Mouse (Mus musculus) monocyte, adult 2 months (primary cell): ENCODE results near the gene Trim17.
"Not testable (repeated sequence)": the region's sequence is repeated elsewhere in the genome, so short reads cannot be mapped to it uniquely, and the experiment has no call there.

ENCODE experiments used
- DNase-seq, 2 experiments: peaks; one replicate each; pipeline ENCODE4 v3.0.0; 2022; ENCODE audit warnings: low spot score in 2 of 2, low read depth in 1 of 2

Gene Trim17

DNA sequence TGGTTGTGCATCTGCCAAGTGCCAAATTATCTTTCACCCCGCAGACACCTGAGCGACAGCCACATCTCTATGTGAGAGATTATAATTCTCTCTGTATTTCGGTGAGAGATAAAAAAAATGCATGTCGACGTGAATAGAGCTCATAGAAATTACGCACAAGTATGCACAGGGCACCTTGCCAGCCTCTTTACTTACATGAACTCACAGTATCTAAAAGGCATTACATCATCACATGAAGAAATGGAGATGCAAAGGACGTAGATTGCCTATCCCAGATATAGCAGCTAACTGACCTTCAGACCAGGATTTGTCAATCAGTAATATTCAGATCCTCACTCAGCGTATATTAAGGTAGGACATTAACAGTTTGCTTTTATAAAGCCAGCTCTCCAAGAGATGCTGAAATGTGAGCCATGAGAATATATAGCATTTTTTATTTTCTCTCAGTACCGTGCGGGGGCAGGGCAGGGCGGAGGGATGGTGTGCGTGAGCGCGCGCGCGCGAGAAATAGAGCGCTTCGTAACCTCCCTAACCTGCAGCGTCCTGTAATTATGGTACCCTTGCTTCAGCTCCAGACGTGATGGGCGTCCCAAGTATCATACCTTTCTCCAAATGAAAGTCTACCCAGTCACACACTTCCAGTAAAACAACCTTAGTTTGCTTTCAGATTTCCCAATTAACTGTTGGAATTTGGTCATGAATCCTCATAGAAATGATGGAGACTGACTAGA, 6.5 kb upstream of the Trim17 start:
- DNase-seq = no peak

DNA sequence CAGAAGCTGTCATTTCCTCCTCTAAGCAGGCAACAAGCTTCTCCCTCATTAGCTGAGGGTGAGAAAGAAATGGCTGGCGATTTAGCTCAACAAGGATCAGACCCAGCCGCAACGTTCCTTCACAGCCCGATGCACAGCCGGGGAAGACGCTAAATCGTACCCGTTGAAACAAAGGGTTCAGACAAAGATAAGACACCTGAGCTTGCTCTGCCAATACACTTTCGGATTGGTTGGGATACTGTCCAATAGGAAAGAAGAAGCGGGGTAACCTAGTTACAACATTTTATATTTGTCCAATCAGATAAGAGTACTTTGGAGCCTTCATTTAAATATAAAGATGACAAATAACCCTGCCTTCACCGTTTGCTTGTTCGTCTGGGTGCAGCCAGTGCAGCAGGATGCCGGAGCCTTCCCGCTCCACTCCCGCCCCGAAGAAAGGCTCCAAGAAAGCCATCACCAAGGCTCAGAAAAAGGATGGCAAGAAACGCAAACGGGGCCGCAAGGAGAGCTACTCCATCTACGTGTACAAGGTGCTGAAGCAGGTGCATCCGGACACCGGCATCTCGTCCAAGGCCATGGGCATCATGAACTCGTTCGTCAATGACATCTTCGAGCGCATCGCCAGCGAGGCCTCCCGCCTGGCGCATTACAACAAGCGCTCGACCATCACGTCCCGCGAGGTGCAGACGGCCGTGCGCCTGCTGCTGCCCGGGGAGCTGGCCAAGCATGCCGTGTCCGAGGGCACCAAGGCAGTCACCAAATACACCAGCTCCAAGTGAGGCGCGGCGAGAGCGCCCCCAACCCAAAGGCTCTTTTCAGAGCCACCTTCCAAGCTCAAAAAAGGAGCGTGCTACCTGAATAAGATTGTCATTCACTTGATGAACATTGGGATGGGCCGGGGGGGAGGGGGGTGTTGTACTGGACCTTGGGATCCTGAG, 5.7 kb upstream of the Trim17 start, which contains the start of gene Hist3h2ba:
Gene Hist3h2ba, plus strand, starts transcription at position 379 of the 938 bp plus-strand sequence.
- DNase-seq = no peak

DNA sequence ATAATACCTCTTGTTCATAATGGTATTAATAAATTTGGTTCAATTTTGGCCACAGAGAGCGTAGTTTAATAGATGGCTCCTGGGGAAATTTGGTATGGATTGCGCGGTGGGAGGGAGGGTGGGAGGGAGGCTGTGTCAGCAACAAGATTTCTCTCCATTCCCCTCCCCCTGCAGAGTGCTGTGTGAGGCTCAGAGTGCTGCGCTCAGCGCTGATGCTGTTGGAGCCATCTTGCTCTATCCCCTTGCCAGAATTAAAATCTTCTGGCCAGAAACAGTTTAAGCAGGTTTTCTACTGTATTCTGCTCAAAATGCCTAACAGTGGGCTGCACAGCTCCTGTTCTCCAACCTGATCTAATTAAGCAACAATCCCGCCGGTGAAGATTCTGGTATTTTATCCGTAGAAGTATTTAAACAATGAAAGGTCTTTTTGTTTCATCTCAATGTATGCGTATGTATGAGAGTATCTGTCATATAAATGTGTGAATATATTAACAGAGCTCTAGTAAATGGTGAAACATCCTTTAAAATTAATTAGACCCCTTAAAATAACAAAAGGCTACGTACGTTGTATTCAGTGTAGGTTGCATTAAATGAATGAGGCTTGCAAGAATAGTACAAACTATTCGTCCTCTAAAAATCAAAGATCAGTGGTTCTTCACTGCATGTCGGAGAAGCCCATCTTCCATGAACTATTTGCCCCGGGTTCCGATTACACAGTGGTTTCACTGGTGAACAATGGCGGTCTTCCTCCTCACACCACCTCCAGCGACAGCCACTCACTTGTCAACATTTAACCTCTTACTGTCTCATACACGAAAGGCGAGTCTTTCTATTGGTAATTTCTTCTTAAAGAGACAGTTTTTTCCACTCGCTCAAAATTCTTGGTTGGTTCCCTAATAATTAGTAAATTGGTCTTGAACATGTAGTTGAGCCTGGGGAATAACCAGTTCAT, 4.7 kb upstream of the Trim17 start:
- no peak for DNase-seq

DNA sequence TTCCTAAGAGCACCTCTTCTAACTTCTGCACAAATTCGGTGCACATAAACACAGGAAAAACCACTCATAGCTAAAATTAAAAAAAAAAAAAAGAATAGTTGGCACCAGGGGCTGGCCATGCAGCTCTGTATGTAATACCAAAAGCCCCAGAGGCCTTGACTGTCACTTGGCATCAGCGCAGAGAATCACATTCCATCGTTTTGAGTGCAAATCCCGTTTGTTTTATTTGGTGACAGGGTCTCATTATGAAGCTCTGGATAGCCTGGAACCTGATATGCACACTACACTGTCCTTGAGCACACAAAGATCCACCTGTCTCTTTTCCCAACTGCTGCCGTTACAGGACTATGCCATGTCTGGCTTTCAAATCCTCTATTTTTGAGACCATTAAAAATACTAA, 3.3 kb upstream of the Trim17 start:
- no peak for DNase-seq

DNA sequence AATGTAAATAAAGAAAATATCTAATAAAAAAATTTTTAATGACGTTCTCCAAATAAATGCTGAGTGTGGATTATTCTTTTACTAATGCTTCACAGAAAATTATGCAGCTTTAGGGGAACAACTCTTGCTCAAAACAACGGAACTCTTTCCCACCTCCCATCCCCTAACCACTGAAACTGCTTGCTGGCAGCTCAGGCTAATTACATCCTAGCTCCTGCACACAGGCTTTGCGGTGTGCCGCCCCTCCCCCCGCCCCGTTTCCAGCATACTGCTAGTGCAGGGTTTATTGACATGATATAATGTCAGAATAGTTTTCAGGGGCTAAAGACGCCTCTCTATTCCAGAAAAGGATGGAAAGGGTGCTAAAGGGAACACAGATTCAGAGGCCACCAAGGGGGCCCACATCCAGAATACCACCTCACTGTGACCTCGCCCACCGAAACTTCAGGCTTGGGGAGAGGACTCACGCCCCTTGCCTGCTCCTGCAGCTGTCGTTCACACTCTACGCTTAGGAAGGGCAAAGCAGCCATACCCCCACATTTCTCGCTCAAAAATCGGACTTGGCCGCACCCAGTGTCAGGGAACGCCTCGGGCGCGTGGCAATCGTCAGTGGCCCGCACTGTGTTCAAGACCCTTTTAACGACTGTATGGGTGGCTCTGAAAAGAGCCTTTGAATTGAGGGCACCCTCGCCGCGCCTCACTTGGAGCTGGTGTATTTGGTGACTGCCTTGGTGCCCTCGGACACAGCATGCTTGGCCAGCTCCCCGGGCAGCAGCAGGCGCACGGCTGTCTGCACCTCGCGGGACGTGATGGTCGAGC, 925 bp upstream of the Trim17 start:
- no peak for DNase-seq

DNA sequence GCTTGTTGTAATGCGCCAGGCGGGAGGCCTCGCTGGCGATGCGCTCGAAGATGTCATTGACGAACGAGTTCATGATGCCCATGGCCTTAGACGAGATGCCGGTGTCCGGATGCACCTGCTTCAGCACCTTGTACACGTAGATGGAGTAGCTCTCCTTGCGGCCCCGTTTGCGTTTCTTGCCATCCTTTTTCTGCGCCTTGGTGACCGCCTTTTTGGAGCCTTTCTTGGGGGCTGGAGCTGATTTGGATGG, 390 bp upstream of the Trim17 start:
- not testable (repeated sequence) for DNase-seq

DNA sequence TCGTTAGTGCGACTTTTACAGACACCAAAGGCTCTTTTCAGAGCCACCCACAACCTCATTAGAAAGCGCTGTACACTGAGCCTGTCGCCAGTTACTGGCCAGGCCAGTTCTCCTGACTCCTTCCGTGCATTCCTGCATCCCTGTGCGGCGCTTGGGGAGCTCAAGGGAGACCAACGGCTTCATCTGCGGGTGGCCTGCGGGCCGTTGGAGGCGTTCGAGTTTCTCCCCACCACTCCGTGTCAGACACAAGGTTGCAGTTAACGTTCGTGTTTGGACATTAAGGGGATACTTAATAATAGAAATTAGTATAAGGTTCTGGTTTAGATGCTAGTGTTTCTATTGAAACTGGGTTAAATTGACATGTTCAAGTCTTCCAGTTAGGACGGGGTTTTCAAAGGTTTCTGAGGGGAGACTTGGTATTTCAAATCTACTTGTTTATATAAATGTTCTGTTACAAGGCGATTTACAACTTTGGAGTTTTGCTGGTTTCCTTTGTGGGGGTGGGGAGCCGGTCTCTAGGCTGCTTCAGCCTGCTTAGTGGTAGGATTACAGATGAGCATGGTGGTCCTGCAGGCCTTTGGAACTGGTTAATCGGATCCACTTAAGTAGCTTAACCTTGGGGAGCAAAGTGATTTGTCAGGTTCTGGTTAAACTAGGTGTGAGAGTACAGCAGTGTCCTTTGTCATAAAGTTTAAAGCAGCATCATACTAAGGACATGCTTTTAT, 820 bp downstream of the Trim17 start:
- DNase-seq = no peak

DNA sequence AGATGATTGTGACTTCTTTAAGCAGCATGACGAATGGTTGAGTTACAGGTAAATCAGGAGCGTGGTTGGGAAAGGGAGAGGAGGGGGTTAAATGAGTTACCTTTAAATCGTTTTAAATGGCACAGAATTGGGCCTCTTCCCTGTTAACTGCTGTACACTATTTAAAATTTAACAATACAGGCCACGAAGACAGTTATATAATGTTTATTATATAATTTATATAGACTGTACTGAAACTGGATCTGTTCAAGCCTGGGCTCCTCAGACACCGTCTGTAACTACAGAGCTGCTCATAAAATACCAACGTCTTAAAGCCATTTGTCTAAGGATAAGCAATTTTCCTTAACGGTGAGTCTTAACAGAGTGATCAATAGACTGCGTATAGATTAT, 1.4 kb downstream of the Trim17 start:
- DNase-seq = no peak

DNA sequence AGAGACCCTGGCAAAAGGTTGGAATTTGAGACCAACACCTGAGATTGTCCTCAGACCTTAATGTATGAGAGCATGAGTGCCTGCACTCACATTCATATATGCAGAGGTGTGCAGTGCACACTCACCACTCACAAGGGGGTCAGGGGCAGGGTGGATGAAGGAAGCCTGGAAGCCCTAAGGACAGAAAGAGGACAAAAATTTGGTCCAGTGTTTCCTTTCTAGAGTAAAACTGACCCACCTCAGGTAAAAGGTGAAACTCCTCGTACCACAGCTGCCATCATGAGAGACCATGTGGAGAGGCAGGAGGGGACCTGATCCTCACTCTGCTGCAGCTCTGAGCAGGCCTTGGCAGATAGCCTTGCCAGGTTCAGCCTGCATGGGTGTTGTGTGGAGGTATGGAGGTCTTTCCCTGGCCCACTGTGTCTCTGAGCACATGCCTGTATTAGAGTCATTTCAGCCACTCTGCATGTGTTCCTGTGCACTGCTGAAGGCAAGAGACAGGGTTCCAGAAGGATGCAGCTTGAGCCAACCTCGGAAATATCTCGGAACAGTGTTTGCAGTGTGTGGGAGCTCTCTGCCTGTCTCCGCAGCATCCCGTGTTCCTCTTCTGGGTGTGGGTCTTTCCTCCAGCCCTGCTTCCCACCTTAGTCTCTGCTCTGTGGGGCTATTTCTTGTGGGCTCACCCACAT, 2.9 kb downstream of the Trim17 start:
- no peak for DNase-seq

DNA sequence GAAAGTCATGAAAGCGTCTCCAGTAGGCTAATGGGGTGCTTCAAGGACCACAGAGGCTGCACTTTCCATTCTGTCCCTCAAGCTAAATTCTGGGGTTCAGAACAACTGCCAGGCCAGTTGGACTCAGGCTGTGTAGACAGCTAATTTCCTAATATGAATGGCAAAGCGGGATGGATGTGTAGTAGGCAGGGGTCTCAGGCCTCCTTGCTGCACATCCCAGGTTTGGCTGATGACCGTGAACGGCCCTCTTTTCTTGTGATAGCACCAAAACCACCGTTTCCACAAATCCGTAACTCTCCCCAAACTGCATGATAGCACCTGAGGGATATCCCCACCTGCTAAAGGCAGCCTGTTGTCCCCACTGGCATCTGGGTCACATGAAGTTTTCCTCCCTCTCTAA, 4.1 kb downstream of the Trim17 start:
- no peak for DNase-seq

DNA sequence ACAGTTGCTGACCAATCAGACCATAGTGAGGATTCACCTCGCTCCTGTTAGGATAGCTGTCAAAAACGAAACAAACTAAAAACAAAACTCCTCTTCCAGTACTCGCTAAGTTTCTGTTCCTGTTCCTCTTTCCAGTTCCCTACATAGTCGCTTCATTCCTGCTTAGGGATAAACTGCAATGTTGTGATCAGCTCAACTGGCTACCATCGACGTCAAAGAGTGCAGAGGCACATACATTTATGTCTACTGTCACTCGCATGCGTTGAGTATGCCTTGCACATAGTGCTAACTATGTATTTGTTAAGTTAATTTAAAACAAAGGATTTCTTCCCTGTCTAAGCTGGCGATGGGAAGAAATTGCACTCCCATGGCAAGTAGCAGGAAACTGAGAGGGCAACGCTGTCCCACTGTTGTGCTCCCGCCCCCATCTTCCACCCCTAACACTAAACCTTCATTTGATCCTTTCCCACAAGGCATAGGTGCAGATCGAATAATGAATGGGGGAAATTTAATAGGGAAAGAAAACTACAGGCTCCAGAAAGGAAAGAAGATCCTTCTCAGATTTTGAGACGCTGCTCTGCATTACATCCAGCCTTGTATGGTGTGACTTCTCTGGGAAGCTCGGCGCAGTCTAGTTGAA, 4.8 kb downstream of the Trim17 start:
- no peak for DNase-seq

DNA sequence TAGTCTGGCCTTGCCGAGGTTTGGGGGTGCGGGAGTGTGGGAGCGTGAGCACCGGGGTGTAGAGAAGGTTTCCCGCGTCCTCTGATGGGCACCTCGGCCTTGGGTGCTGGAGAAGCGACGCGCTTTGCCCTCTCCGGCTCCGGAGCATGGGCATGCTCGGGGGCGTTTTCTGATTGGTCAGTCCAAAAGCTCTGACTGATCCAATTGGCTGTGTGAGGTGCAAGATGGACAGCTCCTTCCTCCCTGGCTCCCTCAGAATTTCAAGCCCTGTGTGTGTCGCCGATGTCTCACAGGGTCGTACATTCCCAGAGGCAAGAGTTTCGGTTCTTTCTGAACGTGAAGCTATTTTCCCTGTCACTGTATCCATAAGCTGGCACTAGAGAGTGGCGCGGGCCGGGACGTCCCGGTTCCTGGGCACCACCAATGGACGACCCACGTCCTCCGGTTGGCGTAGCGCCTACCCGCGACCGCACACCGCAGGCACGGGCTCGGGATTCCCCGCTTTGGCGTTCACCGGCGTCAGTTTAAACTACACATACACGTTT, 5.5 kb downstream of the Trim17 start:
- peak in 1 of 2 experiments; percentile 79 for DNase-seq

DNA sequence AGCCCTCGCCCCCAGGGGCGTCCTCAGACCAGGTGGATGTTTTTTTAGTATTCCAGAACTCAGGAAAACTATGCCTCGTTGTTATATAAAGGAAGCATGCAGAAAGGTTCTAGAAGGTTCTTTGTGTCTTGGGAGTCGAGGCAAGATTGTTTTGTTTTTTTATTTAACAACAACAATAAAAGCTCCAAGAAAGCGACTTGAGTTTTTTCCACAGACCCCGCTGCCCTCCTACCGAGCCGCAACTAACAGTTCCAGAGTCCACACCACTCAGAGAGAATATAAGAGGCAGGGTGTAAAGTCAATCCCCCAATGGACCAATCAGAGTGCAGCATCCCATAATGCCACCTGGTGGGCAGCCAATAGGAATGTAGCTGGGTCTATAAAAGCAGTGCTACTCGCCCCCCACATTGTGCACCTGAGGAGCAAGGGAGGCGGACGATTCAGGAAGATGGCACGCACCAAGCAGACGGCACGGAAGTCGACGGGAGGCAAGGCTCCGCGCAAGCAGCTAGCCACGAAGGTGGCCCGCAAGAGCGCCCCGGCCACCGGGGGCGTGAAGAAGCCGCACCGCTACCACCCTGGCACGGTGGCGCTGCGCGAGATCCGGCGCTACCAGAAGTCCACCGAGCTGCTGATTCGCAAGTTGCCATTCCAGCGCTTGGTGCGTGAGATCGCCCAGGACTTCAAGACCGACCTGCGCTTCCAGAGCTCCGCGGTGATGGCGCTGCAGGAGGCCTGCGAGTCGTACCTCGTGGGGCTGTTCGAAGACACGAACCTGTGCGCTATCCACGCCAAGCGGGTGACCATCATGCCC, 7.1 kb downstream of the Trim17 start:
- no peak for DNase-seq

DNA sequence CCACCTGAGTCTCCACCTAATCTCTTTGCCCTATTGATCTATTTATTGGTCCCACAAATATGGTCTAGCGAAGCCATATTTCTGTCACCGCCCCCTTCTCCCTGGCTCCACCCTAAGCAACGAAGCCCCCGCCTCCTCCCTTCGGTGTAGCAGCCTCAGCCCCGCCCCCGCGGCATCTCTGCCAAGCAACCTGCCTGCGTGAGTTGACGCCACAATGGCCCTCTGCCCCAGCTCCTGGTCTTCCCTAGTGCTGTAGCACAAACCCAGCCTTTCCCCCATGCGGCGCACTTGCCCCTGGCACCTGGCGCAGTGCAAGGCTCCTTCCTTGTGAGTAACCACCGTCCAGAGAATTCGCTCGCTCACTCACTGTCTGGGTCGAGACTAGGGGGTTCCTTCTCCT, 9.1 kb downstream of the Trim17 start:
- no peak for DNase-seq

DNA sequence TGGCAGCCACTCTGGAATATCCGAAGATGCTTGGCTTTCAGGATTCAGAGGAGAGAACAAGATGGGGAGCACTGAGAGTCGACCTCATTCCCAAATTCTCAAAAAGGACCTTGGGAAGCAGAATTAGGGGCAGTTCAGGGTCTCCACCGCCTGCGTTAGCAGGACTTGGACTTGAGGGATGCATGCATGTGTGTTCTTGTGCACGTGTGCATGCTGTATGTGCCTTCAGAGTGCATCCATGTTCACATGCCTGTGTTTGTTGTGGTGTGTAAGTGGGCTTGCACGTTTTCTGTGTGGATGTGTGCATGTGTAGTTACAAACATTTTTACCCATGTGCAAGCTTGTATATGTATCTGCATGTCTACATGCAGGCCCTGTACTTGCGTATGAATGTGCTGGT, 9.7 kb downstream of the Trim17 start:
- DNase-seq = no peak

DNA sequence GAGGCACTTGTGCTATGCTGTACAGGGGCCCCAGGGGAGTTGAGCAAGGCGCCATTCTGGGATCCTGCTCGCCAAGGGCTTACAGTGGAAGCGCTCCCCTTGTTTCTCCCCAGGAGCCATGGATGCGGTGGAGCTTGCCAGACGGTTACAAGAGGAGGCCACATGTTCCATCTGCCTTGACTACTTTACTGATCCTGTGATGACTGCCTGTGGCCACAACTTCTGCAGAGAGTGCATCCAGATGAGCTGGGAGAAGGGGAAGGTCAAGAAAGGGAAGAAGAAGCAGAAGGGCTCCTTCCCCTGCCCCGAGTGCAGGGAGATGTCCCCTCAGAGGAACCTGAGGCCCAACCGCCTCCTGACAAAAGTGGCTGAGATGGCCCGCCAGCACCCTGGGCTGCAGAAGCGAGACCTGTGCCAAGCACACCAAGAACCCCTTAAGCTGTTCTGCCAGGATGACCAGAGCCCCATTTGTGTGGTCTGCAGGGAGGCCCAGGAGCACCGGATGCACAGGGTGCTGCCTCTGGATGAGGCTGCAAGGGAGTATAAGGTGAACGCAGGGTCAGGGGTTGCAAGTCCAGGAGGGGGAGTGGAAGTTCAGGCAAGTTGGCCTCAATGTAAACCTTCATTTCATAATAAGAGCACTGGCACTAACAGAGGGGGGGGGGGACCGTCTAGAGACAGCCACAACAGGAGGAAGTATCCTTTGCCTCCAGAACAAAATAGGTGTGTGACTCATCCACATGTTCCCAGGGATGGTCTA, 10.7 kb downstream of the Trim17 start:
- no peak for DNase-seq

DNA sequence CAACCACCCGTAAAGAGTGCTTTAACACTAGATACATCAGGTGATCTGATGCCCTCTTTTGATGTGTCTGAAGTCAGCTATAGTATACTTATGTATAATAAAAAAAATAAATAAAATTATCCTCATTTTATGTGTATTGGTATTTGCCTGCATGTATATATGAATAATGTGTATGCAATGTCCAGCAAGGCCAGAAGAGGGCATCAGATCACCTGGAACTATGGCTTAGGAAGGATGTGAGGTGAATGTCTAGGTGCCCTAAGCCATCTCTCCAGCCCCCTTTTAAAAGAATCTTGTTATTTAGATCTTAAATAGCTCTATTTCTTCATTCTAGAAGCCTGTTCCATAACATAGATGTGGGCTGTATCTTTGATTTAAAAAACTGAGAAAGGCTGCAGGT, 12.9 kb downstream of the Trim17 start:
- DNase-seq = no peak
